Mouse (Mus musculus): ENCODE results near the gene Patz1. TPM values are rescaled to one million over a fixed set of nuclear protein-coding genes. Genes with fewer than 3 reads are reported as not detected.

Patz1 gene
- polyA plus RNA-seq, 1 experiment: 29.6 TPM

GRCm38 (mm10) chr11:3347091-3347834 is 58.6 kb downstream of the Patz1 start:
- Histone ChIP-seq H3ac (ENCODE audit: control insufficient read depth, insufficient read length, low read depth) (no peak overlapping the region), H3K79me3 (ENCODE audit: low read depth) (no peaks in the 10 kb centered on the region), H3K79me2 (ENCODE audit: control insufficient read depth, insufficient read depth) (no peaks in the 10 kb centered on the region), H3K4me3 (ENCODE audit: insufficient read depth, poor library complexity, severe bottlenecking) (no peak overlapping the region), H3K27me3 (ENCODE audit: control insufficient read depth, insufficient read depth, insufficient read length) (no peaks in the 10 kb centered on the region), H3K36me3 (ENCODE audit: control insufficient read depth, insufficient read depth) (peaks cover 48% of the 10 kb centered on the region)
- no peak for TF ChIP-seq MAX (IDR thresholded peaks at IDR 0.05)
- peak; percentile 61 for TF ChIP-seq CTCF (IDR thresholded peaks at IDR 0.05; ENCODE audit: control insufficient read depth, insufficient read depth, insufficient read length)

- no peak overlapping the region for H3K4me3 ChIP-seq (ENCODE audit: insufficient read depth, poor library complexity, severe bottlenecking)
- no peak overlapping the region for H3ac ChIP-seq (ENCODE audit: control insufficient read depth, insufficient read length, low read depth)
- H3K79me2 ChIP-seq (ENCODE audit: control insufficient read depth, insufficient read depth): no peaks in the 10 kb centered on the region
- H3K36me3 ChIP-seq (ENCODE audit: control insufficient read depth, insufficient read depth): peaks cover 53% of the 10 kb centered on the region
- TF ChIP-seq MAX (IDR thresholded peaks at IDR 0.05) (no peak), CTCF (IDR thresholded peaks at IDR 0.05; ENCODE audit: control insufficient read depth, insufficient read depth, insufficient read length) (no peak), FOSL1 (IDR thresholded peaks at IDR 0.05; ENCODE audit: insufficient read depth, low read length, poor library complexity, severe bottlenecking) (no peak), MYOG (IDR thresholded peaks at IDR 0.05; ENCODE audit: control insufficient read depth, extremely low read depth, insufficient read length) (no peak), MYOD1 (IDR thresholded peaks at IDR 0.05; ENCODE audit: control insufficient read depth, insufficient read length, low read depth) (no peak), USF1 (IDR thresholded peaks at IDR 0.05; ENCODE audit: low read depth) (no peak), CEBPB (IDR thresholded peaks at IDR 0.05; ENCODE audit: low read depth) (no peak)
- no peaks in the 10 kb centered on the region for H3K27me3 ChIP-seq (ENCODE audit: control insufficient read depth, insufficient read depth, insufficient read length)
- no peaks in the 10 kb centered on the region for H3K79me3 ChIP-seq (ENCODE audit: low read depth)
These were observed 59.1 kb downstream of the Patz1 start for GRCm38 (mm10) chr11:3347835-3348195.

- TF ChIP-seq MAX (IDR thresholded peaks at IDR 0.05) (peak; percentile 17), CEBPB (IDR thresholded peaks at IDR 0.05; ENCODE audit: low read depth) (no peak), USF1 (IDR thresholded peaks at IDR 0.05; ENCODE audit: low read depth) (no peak), MYOD1 (IDR thresholded peaks at IDR 0.05; ENCODE audit: control insufficient read depth, insufficient read length, low read depth) (no peak)
- H3K36me3 ChIP-seq (ENCODE audit: control insufficient read depth, insufficient read depth): peaks cover 56% of the 10 kb centered on the region
These were observed 60.1 kb downstream of the Patz1 start for GRCm38 (mm10) chr11:3348576-3349342.

GRCm38 (mm10) chr11:3349343-3349695 is 60.6 kb downstream of the Patz1 start:
- Histone ChIP-seq H3ac (ENCODE audit: control insufficient read depth, insufficient read length, low read depth) (no peak overlapping the region), H3K4me3 (ENCODE audit: insufficient read depth, poor library complexity, severe bottlenecking) (no peak overlapping the region), H3K27me3 (ENCODE audit: control insufficient read depth, insufficient read depth, insufficient read length) (no peaks in the 10 kb centered on the region), H3K79me2 (ENCODE audit: control insufficient read depth, insufficient read depth) (no peaks in the 10 kb centered on the region), H3K36me3 (ENCODE audit: control insufficient read depth, insufficient read depth) (peaks cover 60% of the 10 kb centered on the region), H3K79me3 (ENCODE audit: low read depth) (no peaks in the 10 kb centered on the region)
- TF ChIP-seq CTCF (IDR thresholded peaks at IDR 0.05; ENCODE audit: control insufficient read depth, insufficient read depth, insufficient read length): no peak
- no peak for TF ChIP-seq USF1 (IDR thresholded peaks at IDR 0.05; ENCODE audit: low read depth)
- TF ChIP-seq FOSL1 (IDR thresholded peaks at IDR 0.05; ENCODE audit: insufficient read depth, low read length, poor library complexity, severe bottlenecking): no peak
- no peak for TF ChIP-seq CEBPB (IDR thresholded peaks at IDR 0.05; ENCODE audit: low read depth)
- TF ChIP-seq MYOD1 (IDR thresholded peaks at IDR 0.05; ENCODE audit: control insufficient read depth, insufficient read length, low read depth): no peak
- no peak for TF ChIP-seq MYOG (IDR thresholded peaks at IDR 0.05; ENCODE audit: control insufficient read depth, extremely low read depth, insufficient read length)
- TF ChIP-seq MAX (IDR thresholded peaks at IDR 0.05): no peak

More at GRCm38 (mm10) chr11:3348576-3349342, 60.1 kb downstream of the Patz1 start:
- Histone ChIP-seq H3K79me2 (ENCODE audit: control insufficient read depth, insufficient read depth) (no peaks in the 10 kb centered on the region), H3ac (ENCODE audit: control insufficient read depth, insufficient read length, low read depth) (no peak overlapping the region), H3K79me3 (ENCODE audit: low read depth) (no peaks in the 10 kb centered on the region), H3K27me3 (ENCODE audit: control insufficient read depth, insufficient read depth, insufficient read length) (no peaks in the 10 kb centered on the region), H3K4me3 (ENCODE audit: insufficient read depth, poor library complexity, severe bottlenecking) (no peak overlapping the region)

- Histone ChIP-seq H3K79me3 (ENCODE audit: low read depth) (no peaks in the 10 kb centered on the region), H3K27me3 (ENCODE audit: control insufficient read depth, insufficient read depth, insufficient read length) (no peaks in the 10 kb centered on the region), H3ac (ENCODE audit: control insufficient read depth, insufficient read length, low read depth) (no peak overlapping the region), H3K79me2 (ENCODE audit: control insufficient read depth, insufficient read depth) (no peaks in the 10 kb centered on the region), H3K36me3 (ENCODE audit: control insufficient read depth, insufficient read depth) (peaks cover 58% of the 10 kb centered on the region), H3K4me3 (ENCODE audit: insufficient read depth, poor library complexity, severe bottlenecking) (no peak overlapping the region)
- TF ChIP-seq MYOG (IDR thresholded peaks at IDR 0.05; ENCODE audit: control insufficient read depth, extremely low read depth, insufficient read length) (no peak), CEBPB (IDR thresholded peaks at IDR 0.05; ENCODE audit: low read depth) (no peak), MAX (IDR thresholded peaks at IDR 0.05) (no peak), FOSL1 (IDR thresholded peaks at IDR 0.05; ENCODE audit: insufficient read depth, low read length, poor library complexity, severe bottlenecking) (no peak), CTCF (IDR thresholded peaks at IDR 0.05; ENCODE audit: control insufficient read depth, insufficient read depth, insufficient read length) (no peak), MYOD1 (IDR thresholded peaks at IDR 0.05; ENCODE audit: control insufficient read depth, insufficient read length, low read depth) (no peak), USF1 (IDR thresholded peaks at IDR 0.05; ENCODE audit: low read depth) (no peak)
These were observed 63.5 kb downstream of the Patz1 start for GRCm38 (mm10) chr11:3352131-3352530.

All from C2C12 (cell line).